Comparison of ENCODE assay signal across 10 mouse cellular contexts in genomic region chr9:96980037-96980997, GRCm38 (mm10). TPM values are rescaled to one million over a fixed set of nuclear protein-coding genes. Genes with fewer than 3 reads are reported as not detected.
DNase-seq lines count a peak whose midpoint lies in the region; ATAC-seq and TF ChIP-seq lines count a peak whose summit lies in the region.
"Had no signal": no experiment of that assay in that cellular context is flagged by ENCODE, and none has a peak within 500 bp of the region (broad histone marks: within the 10 kb centered on the region; RNA-seq: fewer than 3 reads in every experiment).

No protein-coding gene starts in this region.

- H3K4me1 ChIP-seq in heart, embryonic 16.5 days (ENCODE audit: control insufficient read depth, insufficient read depth, low read length), result peaks cover 70% of the 10 kb centered on the region
- H3K4me1 ChIP-seq in forebrain, embryonic 11.5 days (replicated peaks; ENCODE audit: control insufficient read depth, insufficient read depth, low read length), result peaks cover 45% of the 10 kb centered on the region
- H3K4me1 ChIP-seq in kidney, postnatal 0 days (replicated peaks; ENCODE audit: insufficient read depth, low read length), result peaks cover 57% of the 10 kb centered on the region
- H3K4me1 ChIP-seq in neural tube, embryonic 14.5 days (ENCODE audit: control insufficient read depth, insufficient read depth, low read length), result peaks cover 40% of the 10 kb centered on the region

- 61% methylated on average over 10 of the region's 10 CpGs for WGBS in heart, embryonic 16.5 days
- 21% methylated on average over 10 of the region's 10 CpGs for WGBS in forebrain, embryonic 11.5 days
- 27% methylated on average over 10 of the region's 10 CpGs for WGBS in kidney, postnatal 0 days
- 14% methylated on average over 10 of the region's 10 CpGs for WGBS in neural tube, embryonic 14.5 days

- H3K27ac ChIP-seq in heart, embryonic 16.5 days (ENCODE audit: low read length), result no peak overlapping the region
- H3K27ac ChIP-seq in forebrain, embryonic 11.5 days (ENCODE audit: low read depth, low read length), result peak overlapping the region; percentile 73
- peak overlapping the region; percentile 71 for H3K27ac ChIP-seq in kidney, postnatal 0 days
- peak overlapping the region; percentile 61; the same call in 1 of the 2 replicates for H3K27ac ChIP-seq in neural tube, embryonic 14.5 days (ENCODE audit: low read depth, low read length)
- H3K27ac ChIP-seq: embryonic facial prominence, embryonic 13.5 days had no signal

- H3K9ac ChIP-seq in heart, embryonic 16.5 days (ENCODE audit: low read length), result peak overlapping the region; percentile 32; the same call in 1 of the 2 replicates
- H3K9ac ChIP-seq in forebrain, embryonic 11.5 days (ENCODE audit: low read length), result peak overlapping the region; percentile 32
- no peak overlapping the region for H3K9ac ChIP-seq in kidney, postnatal 0 days (ENCODE audit: low read depth, low read length)
- no peak overlapping the region for H3K9ac ChIP-seq in neural tube, embryonic 14.5 days (replicated peaks; ENCODE audit: low read depth, low read length)

- no peaks in the 10 kb centered on the region for H3K9me3 ChIP-seq in heart, embryonic 16.5 days (replicated peaks; ENCODE audit: control insufficient read depth, low read length)
- H3K9me3 ChIP-seq in forebrain, embryonic 11.5 days (ENCODE audit: control insufficient read depth, low read length), result no peaks in the 10 kb centered on the region
- no peaks in the 10 kb centered on the region for H3K9me3 ChIP-seq in kidney, postnatal 0 days (replicated peaks; ENCODE audit: low read length)
- H3K9me3 ChIP-seq in neural tube, embryonic 14.5 days (ENCODE audit: control insufficient read depth, low read length), result no peaks in the 10 kb centered on the region
- H3K9me3 ChIP-seq: embryonic facial prominence, embryonic 13.5 days had no signal

- no peaks in the 10 kb centered on the region for H3K27me3 ChIP-seq in heart, embryonic 16.5 days (ENCODE audit: control insufficient read depth, insufficient read depth, low read length)
- no peaks in the 10 kb centered on the region for H3K27me3 ChIP-seq in forebrain, embryonic 11.5 days (ENCODE audit: control insufficient read depth, insufficient read depth, low read length)
- no peaks in the 10 kb centered on the region for H3K27me3 ChIP-seq in kidney, postnatal 0 days (ENCODE audit: insufficient read depth, low read length)
- no peaks in the 10 kb centered on the region for H3K27me3 ChIP-seq in neural tube, embryonic 14.5 days (ENCODE audit: control insufficient read depth, insufficient read depth, low read length)
- H3K27me3 ChIP-seq: embryonic facial prominence, embryonic 13.5 days had no signal

- intact Hi-C loops in heart, postnatal 36 days (cut with DNase I), result no loop called here

- no peaks in the 10 kb centered on the region for H3K36me3 ChIP-seq in heart, embryonic 16.5 days (ENCODE audit: control insufficient read depth, insufficient read depth)
- no peaks in the 10 kb centered on the region for H3K36me3 ChIP-seq in forebrain, embryonic 11.5 days (ENCODE audit: control insufficient read depth, insufficient read depth, low read length)
- H3K36me3 ChIP-seq in kidney, postnatal 0 days (ENCODE audit: insufficient read depth, low read length), result no peaks in the 10 kb centered on the region
- no peaks in the 10 kb centered on the region for H3K36me3 ChIP-seq in neural tube, embryonic 14.5 days (ENCODE audit: control insufficient read depth, insufficient read depth, low read length)
- H3K36me3 ChIP-seq: embryonic facial prominence, embryonic 13.5 days had no signal

- TF ChIP-seq CTCF in kidney, postnatal 0 days (IDR thresholded peaks at IDR 0.05; ENCODE audit: low read depth), result no peak

- no peak for ATAC-seq in heart, embryonic 16.5 days (replicated peaks; ENCODE audit: extremely low read depth, insufficient read depth, low FRiP score)
- ATAC-seq in forebrain, embryonic 11.5 days (replicated peaks; ENCODE audit: low FRiP score), result peak; percentile 92
- peak; percentile 57 for ATAC-seq in kidney, postnatal 0 days (replicated peaks; ENCODE audit: low FRiP score, low read depth)
- ATAC-seq in neural tube, embryonic 14.5 days (ENCODE audit: low read depth), result peak; percentile 78
- ATAC-seq: activated CD4-positive, CD25-positive, alpha-beta regulatory T cell, adult 4 months had no signal

- H3K4me3 ChIP-seq in heart, embryonic 16.5 days (ENCODE audit: low read length), result no peak overlapping the region
- H3K4me3 ChIP-seq in forebrain, embryonic 11.5 days (ENCODE audit: low read depth, low read length), result no peak overlapping the region
- H3K4me3 ChIP-seq in kidney, postnatal 0 days (replicated peaks; ENCODE audit: low read depth, low read length), result no peak overlapping the region
- H3K4me3 ChIP-seq in neural tube, embryonic 14.5 days (ENCODE audit: low read depth, low read length), result no peak overlapping the region
- H3K4me3 ChIP-seq: embryonic facial prominence, embryonic 13.5 days had no signal

- H3K4me2 ChIP-seq in heart, embryonic 16.5 days (ENCODE audit: low read depth, low read length), result no peak overlapping the region
- H3K4me2 ChIP-seq in forebrain, embryonic 11.5 days (ENCODE audit: low read depth, low read length, severe bottlenecking), result no peak overlapping the region; the same call in 1 of the 2 replicates
- no peak overlapping the region for H3K4me2 ChIP-seq in kidney, postnatal 0 days (ENCODE audit: low read length)
- H3K4me2 ChIP-seq in neural tube, embryonic 14.5 days (ENCODE audit: low read depth, low read length), result no peak overlapping the region
- H3K4me2 ChIP-seq: embryonic facial prominence, embryonic 13.5 days had no signal

- no peak for DNase-seq in heart, postnatal 36 days
- peak; percentile 85 for DNase-seq in forebrain, embryonic 11.5 days (ENCODE audit: low spot score)
- no peak for DNase-seq in kidney, postnatal 0 days (ENCODE audit: low spot score)
- no peak for DNase-seq in left cerebral cortex, adult 18-20 months (ENCODE audit: low spot score in 2 of 2)
- no peak for DNase-seq in ovary, postnatal 14 days (ENCODE audit: low spot score)
- DNase-seq in layer of hippocampus, adult 9-10 months (ENCODE audit: low spot score), result no peak

RNA-seq across cellular contexts. Expression of gene Spsb4, which starts 38.3 kb away (rescaled TPM):
- 53.2 and 53.7 TPM in 2 replicates for polyA plus RNA-seq in heart, embryonic 16.5 days (2015; fragmentation: Nextera tagmentation; extraction: Ambion mirVana)
- 1 to 10 TPM; 5.1 to 6.1 TPM for total RNA-seq in heart, postnatal 36 days (2021)
- polyA plus RNA-seq in forebrain, embryonic 11.5 days (2014; fragmentation: Nextera tagmentation; extraction: Ambion mirVana), result 81.8 and 84.6 TPM in 2 replicates
- polyA plus RNA-seq in kidney, postnatal 0 days (2015; fragmentation: Nextera tagmentation; extraction: Ambion mirVana), result 55.3 and 61.7 TPM in 2 replicates
- polyA plus RNA-seq in neural tube, embryonic 14.5 days (2014; fragmentation: Nextera tagmentation; extraction: Ambion mirVana), result 22.9 and 29.7 TPM in 2 replicates
- total RNA-seq in left cerebral cortex, adult 18-20 months (2021), result 1 to 10 TPM; 4.7 to 6.3 TPM

Comparison
In these comparisons a context has a peak if more than half of its experiments do, and no peak if none do; other contexts are left out.
1. H3K9ac ChIP-seq: peak in heart, embryonic 16.5 days (single experiment) and forebrain, embryonic 11.5 days (single experiment); none in kidney, postnatal 0 days (single experiment) and neural tube, embryonic 14.5 days (single experiment).